Mouse (Mus musculus): ENCODE results near the gene Pate2. TPM values are rescaled to one million over a fixed set of nuclear protein-coding genes. Genes with fewer than 3 reads are reported as not detected.
"Not testable (repeated sequence)": the region's sequence is repeated elsewhere in the genome, so short reads cannot be mapped to it uniquely, and the experiment has no call there.

Gene Pate2
- polyA plus RNA-seq, 1 experiment, result not detected

- Histone ChIP-seq H3K4me3 (replicated peaks; ENCODE audit: control insufficient read depth, low read depth, low read length) (no peak overlapping the region), H3K27ac (ENCODE audit: control insufficient read depth, insufficient read depth, low read depth, low read length, poor library complexity) (no peak overlapping the region), H3K4me1 (ENCODE audit: control insufficient read depth, insufficient read depth, low read length) (no peaks in the 10 kb centered on the region)
- TF ChIP-seq POLR2A (IDR thresholded peaks at IDR 0.05; ENCODE audit: borderline replicate concordance, control insufficient read depth, low read depth, low read length) (no peak), CTCF (IDR thresholded peaks at IDR 0.05; ENCODE audit: control insufficient read depth, insufficient read depth, low read length) (no peak)
- WGBS, result 10% methylated on average over 2 of the region's 2 CpGs
These were observed 22.8 kb downstream of the Pate2 start for GRCm38 (mm10) chr9:35592903-35593302.

- no peaks in the 10 kb centered on the region for H3K4me1 ChIP-seq (ENCODE audit: control insufficient read depth, insufficient read depth, low read length)
- TF ChIP-seq CTCF (IDR thresholded peaks at IDR 0.05; ENCODE audit: control insufficient read depth, insufficient read depth, low read length), result no peak
- H3K4me3 ChIP-seq (replicated peaks; ENCODE audit: control insufficient read depth, low read depth, low read length), result no peak overlapping the region
- 59% methylated on average over 8 of the region's 8 CpGs for WGBS
- H3K27ac ChIP-seq (ENCODE audit: control insufficient read depth, insufficient read depth, low read depth, low read length, poor library complexity), result no peak overlapping the region
These were observed 37.7 kb downstream of the Pate2 start for GRCm38 (mm10) chr9:35607647-35608405.

GRCm38 (mm10) chr9:35611841-35612240 is 41.8 kb downstream of the Pate2 start, which contains the start of gene Pate4:
Gene Pate4 (minus strand): TSS chr9:35611941.
- TF ChIP-seq POLR2A (IDR thresholded peaks at IDR 0.05; ENCODE audit: borderline replicate concordance, control insufficient read depth, low read depth, low read length) (no peak), CTCF (IDR thresholded peaks at IDR 0.05; ENCODE audit: control insufficient read depth, insufficient read depth, low read length) (no peak)
- H3K4me3 ChIP-seq (replicated peaks; ENCODE audit: control insufficient read depth, low read depth, low read length), result no peak within 1 kb of the TSS
- no peak within 1 kb of the TSS for H3K27ac ChIP-seq (ENCODE audit: control insufficient read depth, insufficient read depth, low read depth, low read length, poor library complexity)
- no peaks in the 10 kb centered on the region for H3K4me1 ChIP-seq (ENCODE audit: control insufficient read depth, insufficient read depth, low read length)
- 70% methylated on average over 1 of the region's 1 CpGs for WGBS

GRCm38 (mm10) chr9:35614005-35614404 is 43.9 kb downstream of the Pate2 start:
- Histone ChIP-seq H3K4me3 (replicated peaks; ENCODE audit: control insufficient read depth, low read depth, low read length) (no peak overlapping the region), H3K4me1 (ENCODE audit: control insufficient read depth, insufficient read depth, low read length) (no peaks in the 10 kb centered on the region), H3K27ac (ENCODE audit: control insufficient read depth, insufficient read depth, low read depth, low read length, poor library complexity) (no peak overlapping the region)
- WGBS, result 26% methylated on average over 2 of the region's 2 CpGs
- TF ChIP-seq CTCF (IDR thresholded peaks at IDR 0.05; ENCODE audit: control insufficient read depth, insufficient read depth, low read length) (no peak), POLR2A (IDR thresholded peaks at IDR 0.05; ENCODE audit: borderline replicate concordance, control insufficient read depth, low read depth, low read length) (no peak)

GRCm38 (mm10) chr9:35616784-35617183 is 46.7 kb downstream of the Pate2 start:
- H3K4me1 ChIP-seq (ENCODE audit: control insufficient read depth, insufficient read depth, low read length); H3K27ac ChIP-seq (ENCODE audit: control insufficient read depth, insufficient read depth, low read depth, low read length, poor library complexity); H3K4me3 ChIP-seq (replicated peaks; ENCODE audit: control insufficient read depth, low read depth, low read length): not testable (repeated sequence)
- WGBS, result 56% methylated on average over 2 of the region's 2 CpGs

GRCm38 (mm10) chr9:35632981-35633380 is 62.9 kb downstream of the Pate2 start:
- no peak overlapping the region for H3K4me3 ChIP-seq (replicated peaks; ENCODE audit: control insufficient read depth, low read depth, low read length)
- no peaks in the 10 kb centered on the region for H3K4me1 ChIP-seq (ENCODE audit: control insufficient read depth, insufficient read depth, low read length)
- H3K27ac ChIP-seq (ENCODE audit: control insufficient read depth, insufficient read depth, low read depth, low read length, poor library complexity), result no peak overlapping the region
- WGBS, result 81% methylated on average over 1 of the region's 1 CpGs
- TF ChIP-seq POLR2A (IDR thresholded peaks at IDR 0.05; ENCODE audit: borderline replicate concordance, control insufficient read depth, low read depth, low read length) (no peak), CTCF (IDR thresholded peaks at IDR 0.05; ENCODE audit: control insufficient read depth, insufficient read depth, low read length) (no peak)

- no peak within 1 kb of the TSS for H3K27ac ChIP-seq (ENCODE audit: control insufficient read depth, insufficient read depth, low read depth, low read length, poor library complexity)
- no peaks in the 10 kb centered on the region for H3K4me1 ChIP-seq (ENCODE audit: control insufficient read depth, insufficient read depth, low read length)
- TF ChIP-seq CTCF (IDR thresholded peaks at IDR 0.05; ENCODE audit: control insufficient read depth, insufficient read depth, low read length) (no peak), POLR2A (IDR thresholded peaks at IDR 0.05; ENCODE audit: borderline replicate concordance, control insufficient read depth, low read depth, low read length) (no peak)
- 56% methylated on average over 1 of the region's 1 CpGs for WGBS
- H3K4me3 ChIP-seq (replicated peaks; ENCODE audit: control insufficient read depth, low read depth, low read length), result no peak within 1 kb of the TSS
These were observed 78.0 kb downstream of the Pate2 start, which contains the start of gene Pate3 for GRCm38 (mm10) chr9:35648102-35648501. Gene Pate3 (minus strand): TSS chr9:35648202.

- no peak for TF ChIP-seq POLR2A (IDR thresholded peaks at IDR 0.05; ENCODE audit: borderline replicate concordance, control insufficient read depth, low read depth, low read length)
- TF ChIP-seq CTCF (IDR thresholded peaks at IDR 0.05; ENCODE audit: control insufficient read depth, insufficient read depth, low read length), result no peak
- 70% methylated on average over 2 of the region's 2 CpGs for WGBS
- no peak overlapping the region for H3K27ac ChIP-seq (ENCODE audit: control insufficient read depth, insufficient read depth, low read depth, low read length, poor library complexity)
- H3K4me1 ChIP-seq (ENCODE audit: control insufficient read depth, insufficient read depth, low read length), result no peaks in the 10 kb centered on the region
- H3K4me3 ChIP-seq (replicated peaks; ENCODE audit: control insufficient read depth, low read depth, low read length), result no peak overlapping the region
These were observed 103.5 kb downstream of the Pate2 start for GRCm38 (mm10) chr9:35673557-35673956.

GRCm38 (mm10) chr9:35687013-35687412 is 116.9 kb downstream of the Pate2 start, which contains the start of gene Pate1:
Gene Pate1 (minus strand): TSS chr9:35687390.
- Histone ChIP-seq H3K27ac (ENCODE audit: control insufficient read depth, insufficient read depth, low read depth, low read length, poor library complexity) (no peak within 1 kb of the TSS), H3K4me3 (replicated peaks; ENCODE audit: control insufficient read depth, low read depth, low read length) (no peak within 1 kb of the TSS), H3K4me1 (ENCODE audit: control insufficient read depth, insufficient read depth, low read length) (no peaks in the 10 kb centered on the region)
- no peak for TF ChIP-seq CTCF (IDR thresholded peaks at IDR 0.05; ENCODE audit: control insufficient read depth, insufficient read depth, low read length)
- no peak for TF ChIP-seq POLR2A (IDR thresholded peaks at IDR 0.05; ENCODE audit: borderline replicate concordance, control insufficient read depth, low read depth, low read length)
- 37% methylated on average over 1 of the region's 1 CpGs for WGBS

All from bone marrow, adult 2 months (tissue).